Mouse (Mus musculus): Measurements from ENCODE around the gene Tns4.

DNA sequence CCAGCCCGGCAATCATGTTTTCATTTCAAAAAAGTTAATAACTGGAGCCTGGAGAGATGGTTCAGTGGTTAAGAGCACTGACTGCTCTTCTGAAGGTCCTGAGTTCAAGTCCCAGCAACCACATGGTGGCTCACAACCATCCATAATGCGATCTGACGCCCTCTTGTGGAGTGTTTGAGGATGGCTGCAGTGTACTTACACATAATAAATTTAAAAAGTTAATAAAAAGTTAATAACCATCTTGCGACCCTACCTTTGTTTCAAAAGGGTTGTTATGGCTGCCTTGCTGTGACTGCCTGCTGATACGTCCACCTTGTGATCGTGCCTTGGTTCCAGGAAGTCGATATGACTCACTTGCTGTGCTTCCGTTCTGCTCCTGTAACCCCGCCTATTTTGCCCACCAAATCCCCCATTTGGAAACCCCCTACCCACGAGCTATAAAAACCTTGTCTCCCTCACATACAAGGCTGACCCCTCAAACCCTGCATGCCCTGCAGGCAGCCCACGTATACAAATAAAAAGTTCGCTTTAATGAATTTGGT, 62.1 kb downstream of the Tns4 start:
- TF ChIP-seq POLR2A (IDR thresholded peaks at IDR 0.05; ENCODE audit: insufficient read depth, low read length) (no peak), CTCF (IDR thresholded peaks at IDR 0.05; ENCODE audit: low read depth, low read length) (no peak)
